Mouse (Mus musculus) subcutaneous adipose tissue, adult 2 months (tissue): ENCODE measurements around the gene Ppp1cc. TPM values are rescaled to one million over a fixed set of nuclear protein-coding genes. Genes with fewer than 3 reads are reported as not detected.

ENCODE experiments used
- polyA plus RNA-seq: library from polyadenylated mRNA; depleted of rRNA; stranded (reverse); fragments of >200 nt; gene quantifications from 2 replicates; pipeline ENCODE4 v1.2.3, GENCODE M21; 2012; ENCODE audit warnings: low replicate concordance; rRNA removed

The Ppp1cc gene
- polyA plus RNA-seq: 66.5 and 125 TPM in 2 replicates

GRCm38 (mm10) chr5:122157827-122158381 is at the start of gene Ppp1cc:
TSS of gene Ppp1cc (plus strand) at chr5:122158278.

GRCm38 (mm10) chr5:122140723-122141122 is 17.4 kb upstream of the Ppp1cc start, which contains the start of gene Ccdc63:
TSS of gene Ccdc63 (minus strand) at chr5:122140823.

GRCm38 (mm10) chr5:122206475-122206874 is 48.4 kb downstream of the Ppp1cc start, which contains the start of gene Hvcn1:
TSS of gene Hvcn1 (plus strand) at chr5:122206804.

Other genes with a start within 250 kb of the Ppp1cc start
- 1.2 and 2.9 TPM in 2 replicates for gene Cux2, start 108.2 kb upstream of the Ppp1cc start, polyA plus RNA-seq
- gene Myl2, start 57.3 kb upstream of the Ppp1cc start, polyA plus RNA-seq: 0.37 TPM in 1 of 2 replicates, not detected in the other
- 0.13 TPM in 1 of 2 replicates, not detected in the other for gene Ccdc63, start 17.5 kb upstream of the Ppp1cc start, polyA plus RNA-seq
- 28.6 and 41.8 TPM in 2 replicates for gene Hvcn1, start 48.5 kb downstream of the Ppp1cc start, polyA plus RNA-seq
- 22.6 and 34.3 TPM in 2 replicates for gene Tctn1, start 106.2 kb downstream of the Ppp1cc start, polyA plus RNA-seq
- gene Pptc7, start 126.1 kb downstream of the Ppp1cc start, polyA plus RNA-seq: 20.2 and 23.0 TPM in 2 replicates
- 5.0 and 7.0 TPM in 2 replicates for gene Rad9b, start 196.0 kb downstream of the Ppp1cc start, polyA plus RNA-seq
- 90.4 and 104 TPM in 2 replicates for gene Vps29, start 196.1 kb downstream of the Ppp1cc start, polyA plus RNA-seq
- 29.7 and 33.2 TPM in 2 replicates for gene Gpn3, start 213.6 kb downstream of the Ppp1cc start, polyA plus RNA-seq
- gene Fam216a, start 214.1 kb downstream of the Ppp1cc start, polyA plus RNA-seq: 22.4 and 36.7 TPM in 2 replicates
- gene Arpc3, start 233.6 kb downstream of the Ppp1cc start, polyA plus RNA-seq: 193 and 211 TPM in 2 replicates